Mouse (Mus musculus) brain, embryonic 14.5 days (tissue): ENCODE measurements around the gene Pgam5. TPM values are rescaled to one million over a fixed set of nuclear protein-coding genes. Genes with fewer than 3 reads are reported as not detected.

Source experiments
- DNase-seq: peaks from one replicate; pipeline ENCODE4 v3.0.0-alpha.2; 2011; ENCODE audit warnings: low read depth
- CTCF ChIP-seq: fragments of 200-500 bp; IDR thresholded peaks from 2 replicates; pipeline ENCODE4 v1.5.1; 2012; ENCODE audit warnings: inconsistent platforms, mild to moderate bottlenecking, moderate library complexity, borderline replicate concordance; ENCODE audit not compliant: insufficient read depth, insufficient read length; ENCODE audit errors: extremely low read depth
- POLR2A ChIP-seq: fragments of 200-500 bp; IDR thresholded peaks from 2 replicates; pipeline ENCODE4 v1.6.1; 2012; ENCODE audit warnings: mild to moderate bottlenecking, inconsistent platforms, borderline replicate concordance; ENCODE audit not compliant: poor library complexity, insufficient read depth, insufficient read length, severe bottlenecking; ENCODE audit errors: extremely low read depth
- polyA plus RNA-seq: library from polyadenylated mRNA; depleted of rRNA; stranded (reverse); fragments of >200 nt; gene quantifications from 2 replicates; pipeline ENCODE4 v1.2.3, GENCODE M21; 2012

The Pgam5 gene
- polyA plus RNA-seq, 1 experiment, result 55.9 TPM

DNA sequence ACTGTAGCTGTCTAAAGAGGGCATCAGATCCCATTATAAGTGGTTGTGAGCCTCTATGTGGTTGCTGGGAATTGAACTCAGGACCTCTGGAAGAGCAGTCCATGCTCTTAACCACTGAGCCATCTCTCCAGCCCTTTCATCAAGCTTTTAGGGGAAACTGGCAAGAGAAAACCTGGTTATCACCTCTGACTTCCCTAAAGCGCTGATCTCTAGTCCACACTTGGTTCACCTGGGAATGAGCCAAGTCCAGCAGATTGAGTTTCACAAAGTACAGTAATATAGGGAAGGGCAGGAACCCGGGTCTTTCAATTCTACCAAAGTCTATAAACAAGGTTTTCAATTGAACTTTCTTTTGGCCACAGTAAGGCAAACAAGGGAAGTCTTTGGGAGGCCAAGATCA lies 12.3 kb upstream of the Pgam5 start:
- TF ChIP-seq POLR2A (no peak), CTCF (no peak)
- DNase-seq, result no peak

DNA sequence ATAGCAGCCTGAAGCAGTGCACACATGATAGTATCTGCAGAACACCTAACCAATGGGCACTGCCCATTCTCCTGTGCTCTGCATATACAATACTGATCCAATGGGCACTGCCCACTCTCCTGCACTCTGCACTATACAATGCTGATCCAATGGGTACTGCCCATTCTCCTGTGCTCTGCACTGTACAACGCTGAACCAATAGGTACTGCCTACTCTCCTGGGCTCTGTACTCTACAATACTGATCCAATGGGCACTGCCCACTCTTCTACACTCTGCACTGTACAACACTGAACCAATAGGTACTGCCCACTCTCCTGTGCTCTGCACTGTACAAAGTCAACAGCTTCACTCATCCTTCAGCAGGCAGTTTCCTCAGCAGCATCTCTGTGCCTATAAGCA lies 7.2 kb upstream of the Pgam5 start:
- DNase-seq, result no peak
- TF ChIP-seq POLR2A, result no peak
- TF ChIP-seq CTCF, result no peak

DNA sequence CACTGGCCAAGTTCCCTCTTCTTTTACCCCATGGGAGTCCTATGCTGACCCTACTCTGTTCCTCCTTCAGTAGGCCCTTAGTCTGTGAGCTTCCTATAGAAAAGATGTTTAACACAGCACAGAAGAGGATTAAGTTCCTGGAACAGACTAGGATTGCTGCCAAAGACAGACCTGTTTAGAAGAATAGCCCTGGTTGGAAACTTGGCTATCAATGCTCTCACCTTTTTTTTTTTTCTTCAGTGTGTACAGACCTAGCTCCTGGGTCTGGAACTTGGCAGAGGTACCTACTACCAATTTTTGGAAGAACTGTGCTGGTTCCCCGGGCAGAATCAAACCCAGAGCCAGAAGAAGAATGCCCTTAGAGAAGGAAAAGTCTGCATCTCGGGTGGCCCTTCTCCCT lies 6.7 kb upstream of the Pgam5 start:
- TF ChIP-seq CTCF (no peak), POLR2A (no peak)
- DNase-seq, result no peak

DNA sequence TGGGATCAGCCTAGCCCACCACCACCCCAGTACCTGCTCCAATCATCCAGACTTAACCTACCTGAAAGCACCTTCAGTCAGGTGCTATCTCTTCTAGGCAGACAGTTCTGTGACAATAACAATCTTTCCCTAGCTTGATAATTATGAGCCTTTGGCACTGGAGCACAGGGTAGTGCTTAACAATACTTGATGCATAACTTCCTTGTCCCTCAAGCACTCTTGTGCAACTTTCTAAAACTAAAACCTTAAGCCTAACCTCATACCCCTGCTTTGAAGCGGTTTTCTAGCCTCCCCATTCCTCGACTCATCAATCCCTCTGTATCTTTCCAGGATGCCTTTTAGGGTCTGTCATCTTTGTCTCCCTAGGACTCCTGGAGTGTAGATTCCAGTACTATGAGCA lies 5.1 kb upstream of the Pgam5 start:
- no peak for TF ChIP-seq CTCF
- no peak for DNase-seq

DNA sequence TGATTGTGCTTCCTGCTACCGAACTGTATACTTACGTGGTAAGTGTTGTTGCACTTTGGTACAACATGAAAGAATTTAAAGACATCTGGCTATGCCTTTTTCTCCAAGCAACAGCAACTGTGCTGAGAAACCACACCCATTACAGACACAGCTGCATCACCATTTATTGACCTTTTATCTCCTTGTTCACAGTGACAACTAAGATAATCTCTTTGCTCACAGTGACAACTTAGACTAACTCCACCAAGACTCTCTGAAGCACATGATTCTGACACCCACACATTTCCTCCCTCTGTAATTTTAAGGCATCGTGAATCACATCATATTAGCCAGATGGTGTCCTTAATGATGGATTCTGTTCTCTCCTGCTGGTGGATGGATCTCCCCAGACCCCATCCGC lies 4.4 kb upstream of the Pgam5 start:
- no peak for DNase-seq
- TF ChIP-seq POLR2A (no peak), CTCF (no peak)

DNA sequence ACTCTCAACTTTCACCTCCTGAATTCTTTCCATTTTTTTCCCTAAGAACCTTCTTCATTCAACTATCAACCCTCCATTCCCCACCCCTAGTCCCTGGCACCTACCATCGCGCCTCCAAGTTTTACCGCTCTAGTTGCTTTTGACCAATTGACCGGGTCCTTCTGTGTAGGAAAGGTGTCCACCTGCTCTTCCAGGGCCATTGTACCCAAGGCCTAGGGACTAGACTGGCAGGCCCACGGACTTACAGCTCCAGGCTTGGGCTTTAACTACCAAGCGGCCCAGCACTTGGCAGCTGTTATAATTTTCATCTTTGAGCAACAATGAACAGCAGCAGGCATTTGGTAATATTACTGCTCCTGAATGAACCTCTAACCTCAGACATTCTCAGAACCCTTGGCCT lies 529 bp upstream of the Pgam5 start:
- TF ChIP-seq POLR2A, result no peak
- DNase-seq, result no peak

DNA sequence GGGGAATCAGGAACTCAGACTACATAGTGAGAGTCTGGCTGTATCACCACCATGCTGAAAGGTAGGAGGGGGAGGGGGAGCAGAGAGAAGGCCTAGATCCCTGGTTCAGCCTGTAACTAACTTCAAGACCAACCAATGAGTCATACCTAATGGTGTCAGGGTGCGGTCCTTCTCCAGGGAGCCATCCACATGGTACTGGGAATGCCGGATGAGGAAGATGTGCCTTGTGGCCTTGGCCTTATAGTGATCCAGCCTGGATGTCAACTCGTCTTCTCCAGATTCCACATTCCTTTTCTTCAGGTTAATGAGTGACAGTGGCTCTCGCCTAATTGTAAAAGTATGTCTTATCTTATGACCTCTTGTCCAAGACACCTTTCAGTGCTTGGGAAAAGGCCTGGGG lies 2.8 kb downstream of the Pgam5 start:
- DNase-seq, result no peak
- TF ChIP-seq POLR2A (no peak), CTCF (no peak)

DNA sequence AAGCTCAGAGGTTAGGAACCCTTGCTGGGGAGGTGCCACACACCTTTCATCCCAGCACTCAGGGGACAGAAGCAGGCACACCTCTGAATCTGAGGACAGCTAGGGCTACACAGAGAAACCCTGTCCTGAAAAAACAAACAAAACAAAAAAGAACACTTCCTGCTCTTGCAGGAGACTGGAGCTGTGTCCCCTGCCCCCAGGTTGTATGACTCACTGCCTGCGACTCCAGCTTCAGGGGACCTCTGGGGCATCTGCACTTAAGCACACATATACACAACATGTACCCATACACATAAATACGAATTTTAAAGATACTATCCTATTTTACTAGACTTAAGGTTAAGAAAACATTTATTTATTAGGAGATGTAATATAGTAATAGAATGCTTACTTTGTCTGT lies 25.6 kb downstream of the Pgam5 start:
- DNase-seq, result no peak
- TF ChIP-seq CTCF (no peak), POLR2A (no peak)

DNA sequence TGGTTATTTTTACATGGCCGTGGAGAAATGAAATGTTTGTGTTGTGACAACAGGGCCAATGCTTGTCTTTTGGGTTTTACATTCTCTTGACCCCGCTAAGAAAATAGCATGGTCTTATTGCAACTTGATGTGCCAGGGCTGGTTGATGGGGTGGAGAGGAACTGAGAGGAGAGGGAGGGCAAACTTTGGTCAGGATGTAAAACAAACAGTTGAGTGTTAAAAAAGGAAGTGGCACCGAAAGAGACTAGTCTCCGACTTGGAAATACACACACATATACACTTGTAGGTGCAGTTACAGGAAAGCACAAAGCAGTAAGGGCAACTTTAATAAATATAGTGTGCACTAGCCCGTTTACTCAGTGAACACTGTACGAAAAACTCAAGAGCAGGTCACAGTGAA lies 37.4 kb downstream of the Pgam5 start:
- TF ChIP-seq CTCF (no peak), POLR2A (no peak)
- DNase-seq, result no peak

DNA sequence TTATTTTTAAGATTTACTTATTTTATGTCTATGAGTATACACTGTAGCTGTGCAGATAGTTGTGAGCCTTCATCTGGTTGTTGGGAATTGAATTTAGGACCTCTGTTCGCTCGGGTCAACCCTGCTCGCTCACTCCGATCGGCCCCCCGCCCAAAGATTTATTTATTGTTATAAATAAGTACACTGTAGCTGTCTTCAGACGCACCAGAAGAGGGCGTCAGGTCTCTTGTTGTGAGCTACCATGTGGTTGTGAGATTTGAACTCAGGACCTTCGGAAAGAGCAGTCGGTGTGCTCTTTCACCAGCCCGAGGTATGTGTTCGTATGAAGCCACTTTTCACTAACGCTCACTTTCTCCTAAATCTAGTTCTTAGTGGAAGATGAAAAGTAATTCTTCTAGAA lies 38.1 kb downstream of the Pgam5 start:
- DNase-seq, result peak; percentile 11
- TF ChIP-seq POLR2A (no peak), CTCF (no peak)

DNA sequence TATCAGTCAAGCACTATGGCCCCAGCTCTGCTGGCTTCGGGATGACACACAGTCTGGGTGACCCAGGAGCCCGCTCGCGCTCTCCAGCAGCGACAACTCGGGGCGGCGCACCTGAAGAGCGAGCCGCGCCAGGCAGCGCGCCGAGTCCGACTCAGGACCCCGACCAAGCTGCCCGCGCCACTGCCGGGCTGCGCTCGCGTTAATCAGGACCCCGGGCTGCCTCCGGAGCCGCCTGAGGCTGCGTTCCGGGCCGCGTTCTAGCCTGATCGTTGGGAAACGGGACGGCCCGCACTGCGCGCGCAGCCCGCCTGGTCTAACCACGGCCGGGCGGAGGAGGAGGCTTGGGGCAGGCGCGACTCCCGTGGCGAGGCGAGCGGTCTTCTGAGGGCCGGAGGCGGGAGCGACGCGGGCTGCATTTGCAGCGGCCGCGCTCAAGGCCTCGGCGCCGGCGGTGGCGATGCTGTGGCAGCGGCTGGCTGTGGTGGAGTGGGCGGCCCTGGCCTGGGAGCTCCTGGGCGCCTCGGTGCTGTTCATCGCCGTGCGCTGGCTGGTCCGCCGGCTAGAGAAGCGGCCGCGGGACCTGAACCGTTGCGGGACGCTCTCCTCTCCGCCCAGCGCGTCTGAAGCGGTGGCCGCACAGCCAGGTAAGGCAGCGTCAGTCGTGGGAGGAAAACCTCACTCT lies 38.8 kb downstream of the Pgam5 start, which contains the start of gene Ankle2:
Gene Ankle2 (plus strand): TSS at position 225 of the 682 bp plus-strand sequence.
- peak; percentile 89 for TF ChIP-seq POLR2A
- TF ChIP-seq CTCF, result no peak
- peak; percentile 96 for DNase-seq

DNA sequence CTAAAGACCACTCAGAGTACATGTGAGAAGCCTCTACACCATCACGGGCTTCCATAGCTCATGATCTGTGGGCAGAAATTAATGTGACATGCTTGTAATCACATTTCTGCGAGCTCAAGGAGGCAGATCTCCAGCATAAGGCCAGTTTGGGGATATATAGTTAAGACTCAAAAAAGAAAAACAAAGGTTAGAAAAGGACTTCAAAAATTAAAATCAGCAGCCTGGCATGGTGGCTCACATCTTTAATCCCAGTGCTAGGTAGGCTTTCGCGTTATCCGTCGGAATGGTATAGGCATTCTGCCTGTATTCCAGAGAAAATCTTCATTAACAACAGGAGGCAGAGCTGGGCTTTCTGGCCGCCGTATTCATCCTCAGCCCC lies 39.3 kb downstream of the Pgam5 start:
- DNase-seq, result no peak
- TF ChIP-seq CTCF (no peak), POLR2A (no peak)
